Mouse (Mus musculus) forebrain, embryonic 12.5 days (tissue): ENCODE data around the gene Plcb4. TPM values are rescaled to one million over a fixed set of nuclear protein-coding genes. Genes with fewer than 3 reads are reported as not detected.
"Not testable (repeated sequence)": the region's sequence is repeated elsewhere in the genome, so short reads cannot be mapped to it uniquely, and the experiment has no call there.

ENCODE experiments used
- ATAC-seq: fragments of 200-750 bp; cut with Nextera tagmentation; 2 replicates; pipeline ENCODE4 v1.8.0; 2017; ENCODE audit warnings: moderate TSS enrichment; ENCODE audit not compliant: low FRiP score
- H3K27ac ChIP-seq: fragments of 300-500 bp; sonication (generic); 2 replicates; pipeline ENCODE4 v1.5.1; 2016; ENCODE audit warnings: mild to moderate bottlenecking
- H3K27me3 ChIP-seq: fragments of 300-500 bp; sonication (generic); 2 replicates; pipeline ENCODE4 v1.6.1; 2016; ENCODE audit warnings: mild to moderate bottlenecking
- H3K36me3 ChIP-seq: fragments of 300-500 bp; sonication (generic); replicated peaks from 2 replicates; pipeline ENCODE4 v1.6.1; 2016; ENCODE audit warnings: mild to moderate bottlenecking
- H3K4me1 ChIP-seq: fragments of 300-500 bp; sonication (generic); 2 replicates; pipeline ENCODE4 v1.6.1; 2016
- H3K4me2 ChIP-seq: fragments of 300-500 bp; sonication (generic); 2 replicates; pipeline ENCODE4 v1.6.1; 2016; ENCODE audit warnings: mild to moderate bottlenecking, moderate library complexity
- H3K4me3 ChIP-seq: fragments of 300-500 bp; sonication (generic); replicated peaks from 2 replicates; pipeline ENCODE4 v1.5.1; 2016; ENCODE audit warnings: mild to moderate bottlenecking
- H3K9ac ChIP-seq: fragments of 300-500 bp; sonication (generic); 2 replicates; pipeline ENCODE4 v1.6.1; 2016; ENCODE audit warnings: mild to moderate bottlenecking
- H3K9me3 ChIP-seq: fragments of 300-500 bp; sonication (generic); 2 replicates; pipeline ENCODE4 v1.6.1; 2016
- WGBS: fragments of 180-500 bp; shearing (Covaris S2); methylation state at CpG from one replicate; pipeline ENCODE4 v1.1.7; 2016; 5-methylcytosine and 5-hydroxymethylcytosine counted together
- polyA plus RNA-seq: library from polyadenylated mRNA; unstranded; fragments of >200 nt; fragmentation: Nextera tagmentation; extraction: Ambion mirVana; gene quantifications from 2 replicates; pipeline ENCODE4 v1.2.1, GENCODE M21; 2016

Plcb4 gene
- polyA plus RNA-seq, 1 experiment from 2014 or later, result 23.5 TPM

DNA sequence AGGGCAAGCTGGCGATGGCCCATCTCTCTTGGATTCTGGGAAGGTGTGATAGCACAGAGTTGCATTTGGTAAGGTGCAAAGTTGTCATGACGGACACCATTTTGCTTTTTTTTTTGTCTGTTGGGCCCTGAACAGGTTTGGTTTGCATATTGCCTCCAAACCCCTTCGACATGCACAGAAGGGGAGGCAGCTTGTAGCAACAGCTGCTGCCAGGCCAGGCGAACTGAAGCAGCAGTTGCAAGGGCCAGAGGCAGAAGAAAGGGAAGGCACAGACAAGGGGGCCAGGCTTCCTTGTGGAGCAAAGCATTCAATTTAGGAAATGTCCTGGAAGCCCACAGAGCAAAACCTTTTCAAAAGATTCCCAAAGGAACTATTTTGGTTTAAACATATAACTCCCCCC, 224.5 kb downstream of the Plcb4 start:
- no peaks in the 10 kb centered on the region for H3K9me3 ChIP-seq
- 0 out of 2 replicates have a peak, but pooled peaks cover 3% of the 10 kb centered on the region for H3K4me1 ChIP-seq
- no peak overlapping the region for H3K9ac ChIP-seq
- H3K36me3 ChIP-seq, result no peaks in the 10 kb centered on the region
- no peak overlapping the region for H3K27ac ChIP-seq
- H3K4me2 ChIP-seq, result no peak overlapping the region
- no peak for ATAC-seq
- 76% methylated on average over 4 of the region's 4 CpGs for WGBS
- no peaks in the 10 kb centered on the region for H3K27me3 ChIP-seq
- H3K4me3 ChIP-seq, result no peak overlapping the region

DNA sequence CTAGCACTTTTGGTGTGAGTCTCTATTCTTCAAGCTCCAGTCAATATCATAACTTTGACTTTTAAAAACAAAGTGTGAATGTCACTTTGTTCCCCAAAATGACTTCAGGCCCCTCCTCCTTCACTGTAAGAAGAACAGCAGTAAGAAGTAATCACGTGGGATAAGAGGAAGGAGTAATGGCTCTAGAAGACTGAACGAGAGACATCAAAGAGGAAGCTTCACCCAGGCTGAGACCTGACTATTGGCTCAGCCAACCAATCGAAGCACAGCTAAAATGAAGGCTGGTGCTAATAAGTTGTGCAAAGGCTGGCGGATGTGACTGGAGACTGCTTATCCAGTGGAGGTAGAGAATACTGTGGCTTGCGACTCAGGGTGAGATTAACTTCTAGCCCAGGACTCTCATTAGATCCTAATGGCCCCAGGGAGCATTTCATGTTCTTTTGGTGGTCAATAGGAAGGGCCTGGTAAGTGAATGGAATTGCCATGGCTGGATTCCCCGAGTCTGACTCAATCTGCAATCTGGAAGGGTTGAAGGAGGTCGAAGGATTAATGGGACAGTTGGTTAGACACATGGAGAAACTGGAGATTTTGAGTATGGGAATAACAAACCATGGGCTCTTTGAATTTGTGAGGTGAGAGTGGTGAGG, 225.8 kb downstream of the Plcb4 start:
- Histone ChIP-seq H3K4me1 (0 out of 2 replicates have a peak, but pooled peaks cover 3% of the 10 kb centered on the region), H3K4me2 (no peak overlapping the region), H3K9me3 (no peaks in the 10 kb centered on the region), H3K36me3 (no peaks in the 10 kb centered on the region), H3K27me3 (no peaks in the 10 kb centered on the region), H3K9ac (no peak overlapping the region), H3K27ac (no peak overlapping the region), H3K4me3 (no peak overlapping the region)
- 76% methylated on average over 7 of the region's 7 CpGs for WGBS
- no peak for ATAC-seq

DNA sequence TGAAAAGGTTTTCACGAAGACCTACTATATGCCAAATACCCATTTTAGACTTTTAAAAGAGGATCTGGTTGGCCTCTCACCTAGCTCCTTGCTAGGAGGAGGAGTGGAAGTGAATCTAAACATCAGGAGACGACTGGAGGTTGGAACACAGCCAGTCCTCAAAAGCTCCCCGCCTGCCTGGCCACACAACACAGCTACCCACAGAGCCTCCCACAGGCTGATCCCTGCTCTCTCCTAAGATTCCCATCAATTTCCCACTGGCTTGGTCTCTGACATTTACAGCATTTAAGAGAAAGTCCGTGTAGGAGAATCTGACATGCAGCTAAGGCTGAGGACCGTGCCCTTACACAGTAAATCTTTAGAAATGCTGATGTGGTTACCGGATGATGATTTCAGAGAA, 226.8 kb downstream of the Plcb4 start:
- H3K4me1 ChIP-seq, result no peaks in the 10 kb centered on the region
- H3K4me3 ChIP-seq, result no peak overlapping the region

DNA sequence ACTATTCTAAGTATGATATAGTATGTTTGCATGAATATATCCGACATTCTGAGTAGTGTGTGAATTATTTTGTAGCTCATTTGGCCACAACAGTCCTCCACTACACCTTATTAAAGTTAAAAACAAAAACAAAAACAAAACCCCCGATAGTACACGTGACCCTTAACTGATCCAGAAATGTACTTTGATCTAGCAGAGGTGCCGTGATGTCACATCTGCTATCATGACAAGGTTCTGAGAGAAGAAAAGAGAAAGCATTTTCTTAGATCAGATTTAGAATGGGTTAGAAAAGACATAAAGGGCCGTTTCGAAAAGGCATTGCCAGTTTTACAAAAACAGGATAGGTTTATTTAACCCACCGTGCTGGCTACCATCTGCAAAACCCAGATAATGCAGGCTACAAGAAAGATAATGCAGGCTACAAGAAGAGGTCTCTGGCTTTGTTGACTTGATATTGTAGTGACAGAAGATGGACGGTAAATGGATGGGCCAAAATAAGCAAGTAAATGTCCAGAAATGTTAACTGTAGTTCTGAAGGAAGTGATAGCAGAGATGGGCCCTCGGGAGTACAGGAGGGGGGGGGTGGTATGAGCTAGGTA, 227.4 kb downstream of the Plcb4 start:
- ATAC-seq, result no peak
- Histone ChIP-seq H3K27me3 (no peaks in the 10 kb centered on the region), H3K4me1 (no peaks in the 10 kb centered on the region), H3K4me3 (no peak overlapping the region), H3K27ac (no peak overlapping the region), H3K4me2 (no peak overlapping the region), H3K9me3 (no peaks in the 10 kb centered on the region), H3K36me3 (no peaks in the 10 kb centered on the region), H3K9ac (no peak overlapping the region)
- 92% methylated on average over 9 of the region's 9 CpGs for WGBS

More for the DNA sequence above, 226.8 kb downstream of the Plcb4 start:
- H3K9me3 ChIP-seq, result no peaks in the 10 kb centered on the region
- 80% methylated on average over 6 of the region's 6 CpGs for WGBS
- no peak overlapping the region for H3K9ac ChIP-seq
- no peaks in the 10 kb centered on the region for H3K27me3 ChIP-seq
- H3K4me2 ChIP-seq, result no peak overlapping the region
- H3K36me3 ChIP-seq, result no peaks in the 10 kb centered on the region
- no peak for ATAC-seq
- H3K27ac ChIP-seq, result no peak overlapping the region

DNA sequence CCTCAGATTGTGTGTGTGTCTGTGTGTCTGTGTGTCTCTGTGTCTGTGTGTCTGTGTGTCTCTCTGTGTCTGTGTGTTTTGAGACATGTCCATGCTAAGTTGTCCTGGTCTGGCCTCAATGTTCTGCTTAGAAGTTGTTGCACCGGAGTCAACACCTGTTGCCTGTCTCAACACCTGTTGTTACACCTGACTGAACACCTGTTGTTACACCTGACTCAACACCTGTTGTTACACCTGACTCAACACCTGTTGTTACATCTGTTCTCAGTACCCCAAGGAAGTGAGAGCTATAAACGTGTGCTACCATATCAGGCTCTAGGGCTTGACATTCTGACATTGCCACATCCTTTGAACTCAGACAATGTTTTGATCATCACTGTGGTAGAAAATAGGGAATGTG, 229.0 kb downstream of the Plcb4 start:
- Histone ChIP-seq H3K27me3 (no peaks in the 10 kb centered on the region), H3K9ac (no peak overlapping the region), H3K27ac (no peak overlapping the region), H3K4me1 (no peaks in the 10 kb centered on the region), H3K36me3 (no peaks in the 10 kb centered on the region), H3K4me3 (no peak overlapping the region), H3K9me3 (no peaks in the 10 kb centered on the region), H3K4me2 (no peak overlapping the region)
- WGBS, result 87% methylated on average over 2 of the region's 2 CpGs
- no peak for ATAC-seq

DNA sequence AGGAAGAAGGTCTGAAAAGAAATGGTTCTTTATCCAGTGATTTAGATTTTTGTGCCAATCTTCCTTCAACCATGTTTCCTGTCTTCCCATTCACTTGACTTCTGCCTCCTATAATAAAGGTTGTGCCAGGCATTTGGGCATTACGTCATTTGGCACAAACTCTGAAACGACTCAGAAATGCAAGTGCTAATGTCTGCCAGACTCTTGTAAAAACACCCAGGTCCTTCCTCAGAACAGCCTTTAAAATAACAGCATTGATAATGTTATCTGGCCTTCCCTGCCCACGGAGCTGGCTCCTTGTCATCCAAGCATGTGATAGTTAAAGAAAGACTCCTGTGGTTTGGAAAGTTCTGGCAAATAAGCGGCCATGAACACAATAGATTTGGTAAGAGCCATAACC, 229.4 kb downstream of the Plcb4 start:
- ATAC-seq, result no peak
- Histone ChIP-seq H3K36me3 (no peaks in the 10 kb centered on the region), H3K4me2 (no peak overlapping the region), H3K27ac (no peak overlapping the region), H3K9ac (no peak overlapping the region), H3K4me3 (no peak overlapping the region), H3K9me3 (no peaks in the 10 kb centered on the region), H3K27me3 (no peaks in the 10 kb centered on the region), H3K4me1 (no peaks in the 10 kb centered on the region)
- 85% methylated on average over 4 of the region's 4 CpGs for WGBS

DNA sequence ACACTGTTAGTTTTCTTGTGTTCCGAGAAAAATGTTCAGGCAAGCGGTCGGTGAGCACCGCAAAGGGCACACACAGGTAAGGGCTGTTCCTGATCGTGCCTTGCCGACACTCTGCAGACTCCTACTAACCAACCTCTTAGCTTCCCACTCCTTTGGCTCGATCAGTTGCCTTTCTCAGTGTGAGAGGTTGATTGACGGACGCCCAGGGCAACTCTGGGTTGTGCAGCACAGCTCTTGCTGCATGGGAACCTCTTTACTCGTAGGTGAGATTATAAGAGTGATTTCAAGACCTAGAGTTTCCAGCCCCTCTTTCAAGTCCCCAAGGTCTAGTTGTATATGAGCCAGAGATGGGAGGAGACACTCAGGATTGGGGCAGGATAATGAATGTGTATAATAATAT, 230.0 kb downstream of the Plcb4 start:
- Histone ChIP-seq H3K9ac (no peak overlapping the region), H3K4me1 (no peaks in the 10 kb centered on the region), H3K36me3 (no peaks in the 10 kb centered on the region), H3K27ac (no peak overlapping the region), H3K27me3 (no peaks in the 10 kb centered on the region), H3K4me3 (no peak overlapping the region), H3K9me3 (no peaks in the 10 kb centered on the region), H3K4me2 (no peak overlapping the region)
- 90% methylated on average over 10 of the region's 10 CpGs for WGBS
- no peak for ATAC-seq

DNA sequence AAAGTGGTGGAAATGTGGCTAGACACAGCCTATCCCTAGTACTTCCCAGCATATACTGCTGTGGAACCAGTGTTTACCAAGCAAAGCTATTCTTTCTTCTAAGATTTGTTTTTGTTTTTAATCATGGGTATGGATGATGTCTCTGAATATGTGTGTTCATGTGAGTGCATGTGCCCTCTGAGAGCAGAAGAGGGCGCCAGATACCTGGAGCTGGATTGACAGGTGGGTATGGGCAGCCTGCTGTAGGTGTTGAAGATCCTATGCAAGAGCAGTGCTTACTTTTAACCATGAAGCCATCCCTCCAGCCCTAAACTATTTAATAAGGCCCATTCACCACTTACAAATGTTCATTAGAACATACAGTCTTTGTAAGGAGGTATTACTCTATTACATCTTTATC, 231.3 kb downstream of the Plcb4 start:
- no peak overlapping the region for H3K9ac ChIP-seq
- no peaks in the 10 kb centered on the region for H3K27me3 ChIP-seq
- H3K27ac ChIP-seq, result no peak overlapping the region
- no peaks in the 10 kb centered on the region for H3K4me1 ChIP-seq
- H3K36me3 ChIP-seq, result no peaks in the 10 kb centered on the region
- no peak overlapping the region for H3K4me2 ChIP-seq
- ATAC-seq, result no peak
- 88% methylated on average over 1 of the region's 1 CpGs for WGBS
- no peaks in the 10 kb centered on the region for H3K9me3 ChIP-seq
- no peak overlapping the region for H3K4me3 ChIP-seq

DNA sequence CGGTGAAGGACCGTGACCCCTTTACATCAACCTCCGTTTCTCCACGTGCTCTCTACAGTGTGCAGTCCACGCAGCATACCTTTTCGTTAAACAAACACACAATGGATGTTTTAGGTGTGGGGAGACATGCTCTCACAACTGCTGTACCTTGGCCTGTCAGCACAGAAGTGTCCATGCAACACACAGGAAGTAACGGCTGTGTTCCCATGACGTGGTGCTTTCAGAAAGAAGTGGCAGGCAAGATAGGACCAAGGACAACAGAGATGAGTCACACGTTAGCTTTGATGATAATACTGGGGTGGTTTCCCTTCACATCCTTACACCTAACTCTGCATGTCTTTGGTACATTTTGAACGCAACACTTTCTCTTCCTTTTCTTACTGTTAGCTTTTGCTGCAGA, 232.3 kb downstream of the Plcb4 start:
- ATAC-seq, result no peak
- Histone ChIP-seq H3K36me3 (no peaks in the 10 kb centered on the region), H3K27me3 (no peaks in the 10 kb centered on the region), H3K9ac (no peak overlapping the region), H3K27ac (no peak overlapping the region), H3K9me3 (no peaks in the 10 kb centered on the region), H3K4me3 (no peak overlapping the region), H3K4me1 (no peaks in the 10 kb centered on the region), H3K4me2 (no peak overlapping the region)
- WGBS, result 90% methylated on average over 10 of the region's 10 CpGs

DNA sequence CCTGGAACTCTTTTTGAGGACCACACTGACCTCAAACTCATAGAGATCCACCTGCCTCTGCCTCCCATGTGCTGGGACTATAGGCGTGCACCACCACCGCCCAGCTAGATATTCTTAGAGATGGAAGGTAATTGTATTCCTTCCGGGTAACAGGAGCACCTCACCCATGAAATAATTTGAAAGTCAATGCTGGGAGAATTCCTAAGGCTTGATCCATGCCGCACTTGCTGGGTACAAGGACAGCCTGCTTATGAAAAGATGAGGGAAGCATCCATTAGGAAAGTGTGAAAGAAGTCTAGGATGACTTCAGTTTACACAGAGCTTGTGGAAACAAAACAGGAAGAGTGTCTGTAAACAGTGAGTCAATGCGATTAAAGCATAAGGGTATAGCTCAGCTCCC, 232.9 kb downstream of the Plcb4 start:
- Histone ChIP-seq H3K27ac (no peak overlapping the region), H3K36me3 (no peaks in the 10 kb centered on the region), H3K4me2 (no peak overlapping the region), H3K4me1 (no peaks in the 10 kb centered on the region), H3K4me3 (no peak overlapping the region), H3K9me3 (no peaks in the 10 kb centered on the region), H3K9ac (no peak overlapping the region), H3K27me3 (no peaks in the 10 kb centered on the region)
- ATAC-seq, result no peak
- WGBS, result 92% methylated on average over 5 of the region's 5 CpGs

DNA sequence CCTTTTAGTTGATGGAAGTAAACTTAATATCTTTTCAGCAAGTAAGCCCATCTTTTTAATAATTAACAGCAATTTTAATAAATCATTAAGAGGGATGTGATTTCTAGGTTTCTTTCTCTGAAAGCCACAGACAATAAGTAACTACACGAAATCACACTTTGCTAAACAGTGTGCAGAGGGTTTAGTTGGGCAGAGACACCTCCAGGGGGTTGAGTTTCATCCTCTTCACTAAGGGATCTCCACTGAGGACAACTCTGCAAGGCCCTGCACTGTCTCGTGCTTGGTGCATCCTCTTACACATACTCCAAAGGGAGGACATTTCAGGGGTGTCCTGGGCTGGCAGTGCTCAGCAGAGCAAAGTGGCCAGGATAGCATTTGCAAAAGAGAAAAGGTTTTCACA, 235.8 kb downstream of the Plcb4 start:
- no peak overlapping the region for H3K27ac ChIP-seq
- no peaks in the 10 kb centered on the region for H3K27me3 ChIP-seq
- H3K9ac ChIP-seq, result no peak overlapping the region
- H3K4me3 ChIP-seq, result no peak overlapping the region
- 86% methylated on average over 2 of the region's 2 CpGs for WGBS
- H3K4me1 ChIP-seq, result no peaks in the 10 kb centered on the region
- H3K4me2 ChIP-seq, result no peak overlapping the region
- H3K36me3 ChIP-seq, result no peaks in the 10 kb centered on the region
- no peaks in the 10 kb centered on the region for H3K9me3 ChIP-seq
- ATAC-seq, result no peak

DNA sequence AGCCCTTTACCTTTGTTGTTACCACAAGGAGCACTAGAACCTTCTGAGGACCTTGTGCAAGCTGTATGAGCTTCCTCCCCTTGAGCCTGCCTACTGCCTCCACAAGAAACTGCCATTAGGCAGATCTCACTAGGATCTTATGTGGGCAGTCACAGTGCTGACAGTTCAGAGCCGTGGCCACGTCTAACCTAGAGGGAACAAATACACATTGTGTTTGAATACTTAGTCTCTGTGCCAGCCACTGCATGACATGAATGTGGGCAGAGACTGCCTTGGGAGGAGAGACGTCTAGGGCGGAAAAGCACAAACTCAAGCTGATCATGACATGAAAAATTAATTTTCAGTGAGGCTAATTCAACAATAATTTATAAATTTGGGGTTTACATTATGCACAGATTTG, 239.2 kb downstream of the Plcb4 start:
- no peaks in the 10 kb centered on the region for H3K4me1 ChIP-seq
- no peak for ATAC-seq
- no peak overlapping the region for H3K4me3 ChIP-seq
- WGBS, result 74% methylated on average over 4 of the region's 4 CpGs
- no peaks in the 10 kb centered on the region for H3K36me3 ChIP-seq
- no peak overlapping the region for H3K27ac ChIP-seq
- H3K9ac ChIP-seq, result no peak overlapping the region
- no peak overlapping the region for H3K4me2 ChIP-seq
- no peaks in the 10 kb centered on the region for H3K27me3 ChIP-seq
- no peaks in the 10 kb centered on the region for H3K9me3 ChIP-seq

DNA sequence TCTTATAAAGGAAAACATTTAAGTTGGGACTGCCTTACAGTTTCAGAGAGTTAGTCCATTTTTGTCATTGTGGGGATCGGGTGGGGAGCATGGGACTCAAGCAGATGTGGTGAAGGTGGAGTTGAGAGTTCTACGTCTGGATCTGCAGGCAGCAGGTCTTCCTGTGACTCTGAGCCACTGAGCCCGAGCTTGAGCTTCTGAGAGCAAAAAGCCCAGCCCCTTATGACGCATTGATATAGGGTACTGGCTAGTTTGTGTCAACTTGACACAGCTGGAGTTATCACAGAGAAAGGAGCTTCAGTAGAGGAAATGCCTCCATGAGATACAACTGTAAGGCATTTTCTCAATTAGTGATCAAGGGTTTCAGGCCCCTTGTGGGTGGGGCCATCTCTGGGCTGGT, 241.1 kb downstream of the Plcb4 start:
- not testable (repeated sequence) for H3K9ac ChIP-seq, H3K27me3 ChIP-seq, H3K36me3 ChIP-seq, H3K4me2 ChIP-seq, ATAC-seq, H3K4me1 ChIP-seq, H3K4me3 ChIP-seq, H3K27ac ChIP-seq, H3K9me3 ChIP-seq
- 81% methylated on average over 4 of the region's 4 CpGs for WGBS
